Mouse (Mus musculus): ENCODE results near the gene Foxj1. TPM values are rescaled to one million over a fixed set of nuclear protein-coding genes. Genes with fewer than 3 reads are reported as not detected.

Gene Foxj1
- polyA plus RNA-seq, 1 experiment from 2014 or later: 13.6 TPM

- ATAC-seq: no peak
- H3K27me3 ChIP-seq (ENCODE audit: control insufficient read depth, insufficient read depth, low read depth, low read length): no peaks in the 10 kb centered on the region
- WGBS: 59% methylated on average over 8 of the region's 8 CpGs
Measured at GRCm38 (mm10) chr11:116312359-116312758, 22.8 kb downstream of the Foxj1 start.

GRCm38 (mm10) chr11:116311169-116311568 lies 24.0 kb downstream of the Foxj1 start:
- no peak overlapping the region for H3K27ac ChIP-seq (ENCODE audit: low read length)
- no peaks in the 10 kb centered on the region for H3K27me3 ChIP-seq (ENCODE audit: control insufficient read depth, insufficient read depth, low read depth, low read length)
- H3K4me2 ChIP-seq (ENCODE audit: low read length): no peak overlapping the region
- no peak overlapping the region for H3K9ac ChIP-seq (ENCODE audit: low read depth, low read length)
- H3K4me1 ChIP-seq (ENCODE audit: control insufficient read depth, insufficient read depth, low read length): no peaks in the 10 kb centered on the region
- no peaks in the 10 kb centered on the region for H3K36me3 ChIP-seq (ENCODE audit: control insufficient read depth, insufficient read depth, low read length)
- H3K9me3 ChIP-seq (replicated peaks; ENCODE audit: control insufficient read depth, low read length, poor library complexity, severe bottlenecking): no peaks in the 10 kb centered on the region
- ATAC-seq: no peak
- no peak overlapping the region for H3K4me3 ChIP-seq (ENCODE audit: low read depth, low read length)
- WGBS: 50% methylated on average over 8 of the region's 8 CpGs

More at GRCm38 (mm10) chr11:116312359-116312758, 22.8 kb downstream of the Foxj1 start:
- Histone ChIP-seq H3K36me3 (ENCODE audit: control insufficient read depth, insufficient read depth, low read length) (no peaks in the 10 kb centered on the region), H3K27ac (ENCODE audit: low read length) (no peak overlapping the region), H3K4me3 (ENCODE audit: low read depth, low read length) (no peak overlapping the region), H3K4me2 (ENCODE audit: low read length) (no peak overlapping the region), H3K9me3 (replicated peaks; ENCODE audit: control insufficient read depth, low read length, poor library complexity, severe bottlenecking) (no peaks in the 10 kb centered on the region), H3K9ac (ENCODE audit: low read depth, low read length) (no peak overlapping the region), H3K4me1 (ENCODE audit: control insufficient read depth, insufficient read depth, low read length) (no peaks in the 10 kb centered on the region)

- WGBS: 85% methylated on average over 3 of the region's 3 CpGs
- no peaks in the 10 kb centered on the region for H3K9me3 ChIP-seq (replicated peaks; ENCODE audit: control insufficient read depth, low read length, poor library complexity, severe bottlenecking)
- ATAC-seq: no peak
Measured at GRCm38 (mm10) chr11:116309601-116310000, 25.6 kb downstream of the Foxj1 start.

GRCm38 (mm10) chr11:116307762-116308531 lies 27.3 kb downstream of the Foxj1 start:
- no peaks in the 10 kb centered on the region for H3K27me3 ChIP-seq (ENCODE audit: control insufficient read depth, insufficient read depth, low read depth, low read length)
- 92% methylated on average over 12 of the region's 12 CpGs for WGBS
- H3K27ac ChIP-seq (ENCODE audit: low read length): no peak overlapping the region
- no peak for ATAC-seq
- no peak overlapping the region for H3K4me2 ChIP-seq (ENCODE audit: low read length)
- peaks cover 8% of the 10 kb centered on the region for H3K4me1 ChIP-seq (ENCODE audit: control insufficient read depth, insufficient read depth, low read length)
- no peak overlapping the region for H3K4me3 ChIP-seq (ENCODE audit: low read depth, low read length)
- H3K9me3 ChIP-seq (replicated peaks; ENCODE audit: control insufficient read depth, low read length, poor library complexity, severe bottlenecking): no peaks in the 10 kb centered on the region
- peaks cover 13% of the 10 kb centered on the region for H3K36me3 ChIP-seq (ENCODE audit: control insufficient read depth, insufficient read depth, low read length)
- no peak overlapping the region for H3K9ac ChIP-seq (ENCODE audit: low read depth, low read length)

More at GRCm38 (mm10) chr11:116309601-116310000, 25.6 kb downstream of the Foxj1 start:
- Histone ChIP-seq H3K36me3 (ENCODE audit: control insufficient read depth, insufficient read depth, low read length) (no peaks in the 10 kb centered on the region), H3K27me3 (ENCODE audit: control insufficient read depth, insufficient read depth, low read depth, low read length) (no peaks in the 10 kb centered on the region), H3K4me3 (ENCODE audit: low read depth, low read length) (no peak overlapping the region), H3K27ac (ENCODE audit: low read length) (no peak overlapping the region), H3K4me2 (ENCODE audit: low read length) (no peak overlapping the region), H3K9ac (ENCODE audit: low read depth, low read length) (no peak overlapping the region), H3K4me1 (ENCODE audit: control insufficient read depth, insufficient read depth, low read length) (peaks cover 8% of the 10 kb centered on the region)

GRCm38 (mm10) chr11:116307019-116307725 lies 28.0 kb downstream of the Foxj1 start, which contains the start of gene Exoc7:
Gene Exoc7 (minus strand): TSS chr11:116307233.
- H3K27me3 ChIP-seq (ENCODE audit: control insufficient read depth, insufficient read depth, low read depth, low read length): no peaks in the 10 kb centered on the region
- peak within 1 kb of the TSS; percentile 69 for H3K4me2 ChIP-seq (ENCODE audit: low read length)
- WGBS: 85% methylated on average over 10 of the region's 10 CpGs
- H3K27ac ChIP-seq (ENCODE audit: low read length): peak within 1 kb of the TSS; percentile 74
- H3K4me3 ChIP-seq (ENCODE audit: low read depth, low read length): peak within 1 kb of the TSS; percentile 59
- peaks cover 18% of the 10 kb centered on the region for H3K36me3 ChIP-seq (ENCODE audit: control insufficient read depth, insufficient read depth, low read length)
- ATAC-seq: peak; percentile 49
- H3K4me1 ChIP-seq (ENCODE audit: control insufficient read depth, insufficient read depth, low read length): peaks cover 8% of the 10 kb centered on the region
- H3K9me3 ChIP-seq (replicated peaks; ENCODE audit: control insufficient read depth, low read length, poor library complexity, severe bottlenecking): no peaks in the 10 kb centered on the region
- peak within 1 kb of the TSS; percentile 79 for H3K9ac ChIP-seq (ENCODE audit: low read depth, low read length)

GRCm38 (mm10) chr11:116306126-116306982 lies 28.8 kb downstream of the Foxj1 start:
- peak overlapping the region; percentile 79 for H3K9ac ChIP-seq (ENCODE audit: low read depth, low read length)
- peak overlapping the region; percentile 74 for H3K27ac ChIP-seq (ENCODE audit: low read length)
- peaks cover 8% of the 10 kb centered on the region for H3K4me1 ChIP-seq (ENCODE audit: control insufficient read depth, insufficient read depth, low read length)
- H3K4me3 ChIP-seq (ENCODE audit: low read depth, low read length): peak overlapping the region; percentile 59
- H3K4me2 ChIP-seq (ENCODE audit: low read length): peak overlapping the region; percentile 69
- 2% methylated on average over 49 of the region's 53 CpGs for WGBS
- peak; percentile 95 for ATAC-seq
- peaks cover 25% of the 10 kb centered on the region for H3K36me3 ChIP-seq (ENCODE audit: control insufficient read depth, insufficient read depth, low read length)
- no peaks in the 10 kb centered on the region for H3K27me3 ChIP-seq (ENCODE audit: control insufficient read depth, insufficient read depth, low read depth, low read length)
- H3K9me3 ChIP-seq (replicated peaks; ENCODE audit: control insufficient read depth, low read length, poor library complexity, severe bottlenecking): no peaks in the 10 kb centered on the region

- Histone ChIP-seq H3K27ac (ENCODE audit: low read length) (no peak overlapping the region), H3K4me2 (ENCODE audit: low read length) (peak overlapping the region; percentile 69), H3K4me3 (ENCODE audit: low read depth, low read length) (peak overlapping the region; percentile 59), H3K4me1 (ENCODE audit: control insufficient read depth, insufficient read depth, low read length) (peaks cover 8% of the 10 kb centered on the region), H3K36me3 (ENCODE audit: control insufficient read depth, insufficient read depth, low read length) (peaks cover 31% of the 10 kb centered on the region), H3K9me3 (replicated peaks; ENCODE audit: control insufficient read depth, low read length, poor library complexity, severe bottlenecking) (no peaks in the 10 kb centered on the region), H3K27me3 (ENCODE audit: control insufficient read depth, insufficient read depth, low read depth, low read length) (no peaks in the 10 kb centered on the region), H3K9ac (ENCODE audit: low read depth, low read length) (no peak overlapping the region)
- no peak for ATAC-seq
- WGBS: 98% methylated on average over 2 of the region's 2 CpGs
Measured at GRCm38 (mm10) chr11:116305423-116305822, 29.8 kb downstream of the Foxj1 start.

- Histone ChIP-seq H3K4me1 (ENCODE audit: control insufficient read depth, insufficient read depth, low read length) (no peaks in the 10 kb centered on the region), H3K27me3 (ENCODE audit: control insufficient read depth, insufficient read depth, low read depth, low read length) (no peaks in the 10 kb centered on the region)
- WGBS: 91% methylated on average over 6 of the region's 6 CpGs
Measured at GRCm38 (mm10) chr11:116298621-116299020, 36.6 kb downstream of the Foxj1 start.

More at GRCm38 (mm10) chr11:116298621-116299020, 36.6 kb downstream of the Foxj1 start:
- no peak overlapping the region for H3K4me2 ChIP-seq (ENCODE audit: low read length)
- no peak overlapping the region for H3K4me3 ChIP-seq (ENCODE audit: low read depth, low read length)
- no peak overlapping the region for H3K9ac ChIP-seq (ENCODE audit: low read depth, low read length)
- H3K9me3 ChIP-seq (replicated peaks; ENCODE audit: control insufficient read depth, low read length, poor library complexity, severe bottlenecking): no peaks in the 10 kb centered on the region
- no peak for ATAC-seq
- H3K36me3 ChIP-seq (ENCODE audit: control insufficient read depth, insufficient read depth, low read length): peaks cover 66% of the 10 kb centered on the region
- H3K27ac ChIP-seq (ENCODE audit: low read length): no peak overlapping the region

Data from midbrain, embryonic 16.5 days (tissue).